ENCODE assay signal across 7 mouse cellular contexts in the genomic region with DNA sequence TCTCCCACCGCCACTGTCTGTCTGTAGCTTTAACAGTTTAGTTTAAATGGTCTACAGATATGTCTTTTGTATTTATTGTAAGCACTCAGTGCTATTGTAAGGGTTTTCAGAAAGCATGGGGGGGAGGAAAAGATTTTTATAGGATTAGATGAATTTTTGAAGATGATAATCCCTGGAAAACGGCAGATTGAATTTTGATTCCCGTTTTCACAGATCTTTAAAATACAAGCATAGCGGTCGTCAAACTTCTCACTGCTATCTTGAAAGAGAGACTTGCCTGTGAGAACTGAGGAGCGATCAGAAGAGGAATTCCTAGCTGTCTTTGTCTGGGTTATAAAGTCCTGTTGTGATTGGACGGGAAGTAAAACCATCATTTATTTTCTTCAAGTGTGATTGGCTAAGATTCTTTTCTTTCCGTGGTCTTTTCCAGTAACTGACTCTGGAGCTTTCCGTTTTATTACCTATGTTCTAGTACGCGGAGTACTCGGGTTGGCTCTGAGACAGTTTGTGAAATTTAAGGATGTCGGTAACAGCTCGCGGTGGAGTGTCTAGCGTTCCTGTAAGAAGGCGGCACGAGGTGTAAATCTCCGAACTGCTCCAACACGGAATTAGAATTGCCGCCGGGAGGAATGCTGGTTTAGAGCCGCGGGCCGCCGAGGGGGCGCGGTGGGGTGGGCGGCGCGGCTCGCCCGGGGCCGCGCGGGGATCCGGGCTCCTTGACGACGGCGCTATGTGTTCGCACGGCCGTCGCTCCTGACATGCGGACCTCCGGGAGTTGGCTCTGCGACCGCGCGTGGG. TPM values are rescaled to one million over a fixed set of nuclear protein-coding genes. Genes with fewer than 3 reads are reported as not detected.
DNase-seq lines count a peak whose midpoint lies in the region; ATAC-seq and TF ChIP-seq lines count a peak whose summit lies in the region.

No protein-coding gene starts in this region.

- no peak for TF ChIP-seq POLR2A in brain, embryonic 14.5 days (IDR thresholded peaks at IDR 0.05; ENCODE audit: borderline replicate concordance, extremely low read depth, insufficient read depth, insufficient read length, poor library complexity, severe bottlenecking)

- H3K9me3 ChIP-seq in hindbrain, embryonic 11.5 days (ENCODE audit: control insufficient read depth, low read length) = no peaks in the 10 kb centered on the region

- no peaks in the 10 kb centered on the region for H3K4me1 ChIP-seq in hindbrain, embryonic 11.5 days (replicated peaks; ENCODE audit: control insufficient read depth, insufficient read depth, low read length)

- H3K9ac ChIP-seq in hindbrain, embryonic 11.5 days (ENCODE audit: low read depth, low read length) = peak overlapping the region; percentile 81

- no peak for DNase-seq in Patski (ENCODE audit: low read depth, low spot score)
- DNase-seq in brain, embryonic 14.5 days (ENCODE audit: low read depth) = peak; percentile 91
- peak; percentile 66 to 80 for DNase-seq in frontal cortex, adult 2 months (ENCODE audit: extremely low spot score in 1 of 2, low spot score in 1 of 2)
- peak; percentile 74 for DNase-seq in hindbrain, embryonic 11.5 days (ENCODE audit: low spot score)
- DNase-seq in layer of hippocampus, adult 9-11 months = peak; percentile 52
- DNase-seq in lung, postnatal 10 days = peak; percentile 42
- peak; percentile 67 for DNase-seq in skeletal muscle tissue, adult 2 months (ENCODE audit: low read depth, low spot score)

- POLR2A ChIA-PET in Patski (lab: Charles Lee) = no interaction called here

- peak; percentile 44 for ATAC-seq in Patski
- ATAC-seq in hindbrain, embryonic 11.5 days (ENCODE audit: low FRiP score) = peak; percentile 80

- CTCF ChIA-PET in Patski (lab: Charles Lee) = no interaction called here

- no peaks in the 10 kb centered on the region for H3K27me3 ChIP-seq in Patski
- no peaks in the 10 kb centered on the region for H3K27me3 ChIP-seq in hindbrain, embryonic 11.5 days (ENCODE audit: control insufficient read depth, insufficient read depth, low read length)

- H3K27ac ChIP-seq in hindbrain, embryonic 11.5 days (ENCODE audit: low read depth, low read length) = peak overlapping the region; percentile 84

- no peaks in the 10 kb centered on the region for H3K36me3 ChIP-seq in hindbrain, embryonic 11.5 days (ENCODE audit: control insufficient read depth, insufficient read depth, low read length)

- H3K4me3 ChIP-seq in hindbrain, embryonic 11.5 days (ENCODE audit: low read depth, low read length) = peak overlapping the region; percentile 83

- no peak for TF ChIP-seq CTCF in Patski (IDR thresholded peaks at IDR 0.05)
- no peak for TF ChIP-seq CTCF in brain, embryonic 14.5 days (IDR thresholded peaks at IDR 0.05; ENCODE audit: borderline replicate concordance, extremely low read depth, insufficient read depth, insufficient read length)

- in situ Hi-C loops in Patski (cut with MboI; ENCODE audit: low pct_unique_long_range_greater_than_20kb) = no loop called here

- WGBS in hindbrain, embryonic 11.5 days = 1% methylated on average over 50 of the region's 50 CpGs

- peak overlapping the region; percentile 98 for H3K4me2 ChIP-seq in hindbrain, embryonic 11.5 days (replicated peaks; ENCODE audit: low read depth, low read length)

RNA-seq across cellular contexts. Expression of a gene that starts 29.5 kb away (rescaled TPM):
- 46.6 TPM for polyA plus RNA-seq in Patski (2021)
- 26.5 and 34.8 TPM in 2 replicates for polyA plus RNA-seq in brain, embryonic 14.5 days (2012; rRNA removed)
- polyA plus RNA-seq in frontal cortex, adult 2 months (2012; rRNA removed) = 22.0 and 22.6 TPM in 2 replicates
- 46.4 and 53.8 TPM in 2 replicates for polyA plus RNA-seq in hindbrain, embryonic 11.5 days (2014; fragmentation: Nextera tagmentation; extraction: Ambion mirVana)

RNA-seq across cellular contexts. Expression of a gene that starts 30.3 kb away (rescaled TPM):
- polyA plus RNA-seq in Patski (2021) = 26.1 TPM
- polyA plus RNA-seq in brain, embryonic 14.5 days (2012; rRNA removed) = 29.1 and 42.4 TPM in 2 replicates
- polyA plus RNA-seq in frontal cortex, adult 2 months (2012; rRNA removed) = 34.2 and 37.8 TPM in 2 replicates
- polyA plus RNA-seq in hindbrain, embryonic 11.5 days (2014; fragmentation: Nextera tagmentation; extraction: Ambion mirVana) = 55.0 and 63.8 TPM in 2 replicates
